Mouse (Mus musculus) gastrocnemius, adult 2 months (tissue): Measurements from ENCODE around the gene Acss3. TPM values are rescaled to one million over a fixed set of nuclear protein-coding genes. Genes with fewer than 3 reads are reported as not detected.
A peak's percentile ranks its signal among the peaks of the same experiment; 100 is the strongest.

ENCODE experiments used
- DNase-seq: peaks from one replicate; pipeline ENCODE4 v3.0.0; 2022
- H3K27ac ChIP-seq: fragments of 200-600 bp; 2 replicates; pipeline ENCODE4 v1.8.1; 2022; ENCODE audit warnings: mild to moderate bottlenecking
- H3K4me3 ChIP-seq: fragments of 200-600 bp; 2 replicates; pipeline ENCODE4 v1.8.1; 2022; ENCODE audit warnings: mild to moderate bottlenecking, moderate library complexity
- CTCF ChIP-seq: fragments of 200-600 bp; IDR thresholded peaks from 2 replicates; pipeline ENCODE4 v1.8.1; 2022; ENCODE audit warnings: antibody characterized with exemption, mild to moderate bottlenecking, moderate library complexity
- intact Hi-C: fragments of 180-260 bp; cut with DNase I; formaldehyde crosslinking; loops from one replicate; pipeline ENCODE4 v1.15.1; 2025
- total RNA-seq, 2 experiments: library from RNA; stranded (reverse); gene quantifications; 2 replicates each; pipeline ENCODE4 v1.2.3; 2021

Acss3 gene
- total RNA-seq, 2 experiments from 2014 or later, result 5.4 TPM

- intact Hi-C loops, result no loop called here
- Histone ChIP-seq H3K27ac (no peak overlapping the region), H3K4me3 (no peak overlapping the region)
- no peak for TF ChIP-seq CTCF
- no peak for DNase-seq
Measured at GRCm38 (mm10) chr10:106975193-106976141, 148.0 kb downstream of the Acss3 start.

GRCm38 (mm10) chr10:106959026-106959425 lies 164.4 kb downstream of the Acss3 start:
- no peak overlapping the region for H3K4me3 ChIP-seq
- intact Hi-C loops, result no loop called here
- DNase-seq, result no peak
- no peak for TF ChIP-seq CTCF
- no peak overlapping the region for H3K27ac ChIP-seq

GRCm38 (mm10) chr10:106941380-106941779 lies 182.1 kb downstream of the Acss3 start:
- no peak overlapping the region for H3K4me3 ChIP-seq
- H3K27ac ChIP-seq, result no peak overlapping the region
- no peak for DNase-seq
- intact Hi-C loops, result no loop called here
- no peak for TF ChIP-seq CTCF

- intact Hi-C loops, result no loop called here
- no peak for TF ChIP-seq CTCF
- H3K27ac ChIP-seq, result no peak overlapping the region
- no peak for DNase-seq
- no peak overlapping the region for H3K4me3 ChIP-seq
Measured at GRCm38 (mm10) chr10:106939441-106939840, 184.0 kb downstream of the Acss3 start.

- H3K27ac ChIP-seq, result no peak overlapping the region
- no peak for DNase-seq
- H3K4me3 ChIP-seq, result no peak overlapping the region
- intact Hi-C loops, result no loop called here
- no peak for TF ChIP-seq CTCF
Measured at GRCm38 (mm10) chr10:106938851-106939250, 184.6 kb downstream of the Acss3 start.

GRCm38 (mm10) chr10:106936996-106937395 lies 186.5 kb downstream of the Acss3 start:
- DNase-seq, result no peak
- no peak overlapping the region for H3K4me3 ChIP-seq
- intact Hi-C loops, result no loop called here
- no peak for TF ChIP-seq CTCF
- no peak overlapping the region for H3K27ac ChIP-seq

GRCm38 (mm10) chr10:106932571-106933073 lies 190.8 kb downstream of the Acss3 start:
- intact Hi-C loops, result loop anchor here (2.0 kb wide), 1 partner anchor 458 kb away; no protein-coding TSS in a partner anchor
- Histone ChIP-seq H3K4me3 (peak overlapping the region; percentile 55), H3K27ac (no peak overlapping the region)
- DNase-seq, result no peak
- peak; percentile 63 for TF ChIP-seq CTCF

GRCm38 (mm10) chr10:106928576-106929332 lies 194.7 kb downstream of the Acss3 start:
- intact Hi-C loops, result no loop called here

GRCm38 (mm10) chr10:106924798-106925197 lies 198.7 kb downstream of the Acss3 start:
- DNase-seq, result no peak
- intact Hi-C loops, result no loop called here
- H3K4me3 ChIP-seq, result no peak overlapping the region

More at GRCm38 (mm10) chr10:106928576-106929332, 194.7 kb downstream of the Acss3 start:
- no peak for TF ChIP-seq CTCF
- Histone ChIP-seq H3K4me3 (no peak overlapping the region), H3K27ac (no peak overlapping the region)
- no peak for DNase-seq

GRCm38 (mm10) chr10:106924334-106924733 lies 199.1 kb downstream of the Acss3 start:
- TF ChIP-seq CTCF, result no peak
- Histone ChIP-seq H3K4me3 (no peak overlapping the region), H3K27ac (no peak overlapping the region)
- no peak for DNase-seq
- intact Hi-C loops, result no loop called here

More at GRCm38 (mm10) chr10:106924798-106925197, 198.7 kb downstream of the Acss3 start:
- TF ChIP-seq CTCF, result no peak
- no peak overlapping the region for H3K27ac ChIP-seq

- Histone ChIP-seq H3K27ac (no peak overlapping the region), H3K4me3 (no peak overlapping the region)
- TF ChIP-seq CTCF, result no peak
- intact Hi-C loops, result no loop called here
- no peak for DNase-seq
Measured at GRCm38 (mm10) chr10:106914822-106915221, 208.6 kb downstream of the Acss3 start.

GRCm38 (mm10) chr10:106914275-106914674 lies 209.2 kb downstream of the Acss3 start:
- no peak for DNase-seq
- intact Hi-C loops, result no loop called here
- Histone ChIP-seq H3K27ac (no peak overlapping the region), H3K4me3 (no peak overlapping the region)
- TF ChIP-seq CTCF, result no peak

- no peak for DNase-seq
- no peak overlapping the region for H3K27ac ChIP-seq
- H3K4me3 ChIP-seq, result no peak overlapping the region
- no peak for TF ChIP-seq CTCF
- intact Hi-C loops, result no loop called here
Measured at GRCm38 (mm10) chr10:106913032-106913431, 210.4 kb downstream of the Acss3 start.
